Mouse (Mus musculus): ENCODE measurements around the gene Usp28.
A peak's percentile ranks its signal among the peaks of the same experiment; 100 is the strongest.

The Usp28 gene

DNA sequence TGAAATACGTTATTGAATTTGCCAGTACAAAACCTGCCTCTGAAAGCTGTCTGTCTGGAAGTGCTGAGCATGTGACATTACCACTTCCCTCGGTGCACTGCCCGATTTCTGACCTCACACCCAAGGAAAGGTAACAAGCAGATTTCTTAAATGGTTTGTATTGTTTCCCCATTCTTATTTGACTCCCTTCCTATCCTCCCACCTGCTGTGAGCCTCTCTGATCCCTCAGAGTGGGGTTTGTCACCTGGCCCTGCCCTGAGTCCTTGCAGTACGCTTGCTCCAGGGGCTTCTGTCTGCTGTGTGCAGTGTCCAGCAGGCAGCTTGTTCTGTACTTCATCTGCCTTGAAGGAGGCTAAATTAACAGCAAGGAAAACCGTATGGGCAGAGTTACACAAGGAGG, 38.8 kb downstream of the Usp28 start:
- DNase-seq (ENCODE audit: low spot score) = no peak

DNA sequence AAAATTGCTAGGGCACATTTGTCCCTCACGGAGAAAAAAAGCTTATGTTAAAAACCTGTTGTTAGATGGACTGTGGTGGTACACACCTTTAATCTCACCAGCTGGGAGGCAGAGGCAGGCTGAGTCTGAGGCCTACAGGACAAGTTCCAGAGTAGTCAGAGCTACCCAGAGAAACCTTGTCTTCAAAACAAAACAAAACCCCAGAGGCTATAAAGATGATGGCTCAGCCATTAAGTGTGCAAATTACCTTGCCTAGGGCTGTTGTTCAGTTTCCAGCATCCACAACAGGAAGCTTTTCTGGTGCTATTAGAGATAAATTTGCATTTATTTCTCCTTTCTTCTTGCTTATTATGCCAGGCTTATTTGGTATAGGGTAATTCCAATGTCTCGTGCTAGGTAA, 39.4 kb downstream of the Usp28 start:
- no peak for DNase-seq (ENCODE audit: low spot score)

DNA sequence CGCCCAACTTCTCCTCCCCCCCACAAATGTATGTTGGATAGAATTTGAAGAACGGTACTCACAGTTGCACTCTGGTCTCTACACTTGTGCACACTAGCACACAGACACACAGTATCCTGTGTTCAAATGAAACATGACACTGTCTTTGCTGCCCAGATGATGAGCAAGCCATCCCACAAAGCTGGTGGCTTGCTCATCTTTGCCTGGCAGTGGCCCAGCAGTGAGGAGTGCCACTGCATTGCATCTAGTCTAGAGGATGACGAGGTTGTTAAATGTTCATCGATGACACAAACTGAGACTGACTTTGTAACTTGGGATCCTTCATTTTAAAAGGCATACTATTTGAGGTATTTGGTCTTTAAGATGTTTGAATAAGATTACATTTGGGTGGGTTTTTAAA, 49.6 kb downstream of the Usp28 start:
- DNase-seq (ENCODE audit: low spot score) = no peak

DNA sequence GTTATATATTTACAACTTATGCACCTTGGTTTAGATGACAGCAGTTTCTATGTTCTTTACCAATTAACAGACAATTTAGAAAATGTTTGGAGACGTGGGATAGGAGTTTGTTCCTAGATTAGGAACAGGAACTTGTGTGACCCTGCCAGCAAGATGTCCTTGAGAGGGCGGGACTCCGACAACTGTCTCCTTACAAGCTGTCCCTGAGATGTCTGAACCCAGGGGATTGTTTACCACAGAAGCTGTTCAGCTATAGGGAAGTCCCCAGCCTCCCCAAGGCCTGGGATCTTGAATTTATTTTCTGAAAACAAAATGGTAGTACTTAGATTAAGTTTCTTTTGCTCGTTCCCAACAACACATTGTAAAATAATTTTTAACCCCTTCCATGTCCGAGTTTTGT, 65.7 kb downstream of the Usp28 start:
- DNase-seq (ENCODE audit: low spot score) = no peak

DNA sequence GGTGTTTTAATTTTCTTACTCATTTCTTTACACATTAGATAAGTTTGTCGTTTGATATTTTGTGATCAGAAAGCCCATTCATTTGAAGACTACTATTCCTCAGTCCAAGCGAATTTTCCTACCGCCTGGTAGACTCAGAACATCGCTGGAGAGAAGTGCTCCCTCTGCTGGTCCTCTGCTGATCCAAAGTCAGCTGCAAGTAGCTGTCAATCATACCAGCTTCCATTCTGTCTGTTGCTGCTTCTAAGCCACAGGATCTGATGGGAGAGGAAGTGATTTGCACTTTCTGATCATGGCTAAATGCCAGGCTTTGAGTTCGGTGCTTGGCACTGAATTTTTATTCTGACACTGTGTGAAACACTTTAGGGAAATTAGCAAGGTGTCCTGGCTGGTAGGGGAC, 66.2 kb downstream of the Usp28 start:
- peak; percentile 48 for DNase-seq (ENCODE audit: low spot score)

DNA sequence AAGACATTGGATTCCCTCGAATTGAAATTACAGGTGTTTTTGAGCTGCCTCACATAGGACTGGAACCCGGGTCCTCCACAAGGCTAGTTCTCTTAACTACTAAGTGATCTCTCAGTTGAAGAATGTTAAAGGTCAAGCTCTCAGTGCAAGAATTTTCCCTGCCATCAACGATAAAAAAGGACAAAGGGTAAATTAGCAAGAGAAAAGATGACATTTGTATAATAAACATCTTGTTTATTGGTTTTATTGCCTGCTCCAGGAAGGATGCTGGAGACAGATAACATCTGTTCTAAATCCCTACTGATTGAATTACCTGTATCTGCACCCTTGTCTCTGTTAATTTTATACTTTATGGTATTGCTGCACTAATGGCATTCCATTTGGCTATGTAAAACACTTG, 68.9 kb downstream of the Usp28 start:
- DNase-seq (ENCODE audit: low spot score) = no peak

DNA sequence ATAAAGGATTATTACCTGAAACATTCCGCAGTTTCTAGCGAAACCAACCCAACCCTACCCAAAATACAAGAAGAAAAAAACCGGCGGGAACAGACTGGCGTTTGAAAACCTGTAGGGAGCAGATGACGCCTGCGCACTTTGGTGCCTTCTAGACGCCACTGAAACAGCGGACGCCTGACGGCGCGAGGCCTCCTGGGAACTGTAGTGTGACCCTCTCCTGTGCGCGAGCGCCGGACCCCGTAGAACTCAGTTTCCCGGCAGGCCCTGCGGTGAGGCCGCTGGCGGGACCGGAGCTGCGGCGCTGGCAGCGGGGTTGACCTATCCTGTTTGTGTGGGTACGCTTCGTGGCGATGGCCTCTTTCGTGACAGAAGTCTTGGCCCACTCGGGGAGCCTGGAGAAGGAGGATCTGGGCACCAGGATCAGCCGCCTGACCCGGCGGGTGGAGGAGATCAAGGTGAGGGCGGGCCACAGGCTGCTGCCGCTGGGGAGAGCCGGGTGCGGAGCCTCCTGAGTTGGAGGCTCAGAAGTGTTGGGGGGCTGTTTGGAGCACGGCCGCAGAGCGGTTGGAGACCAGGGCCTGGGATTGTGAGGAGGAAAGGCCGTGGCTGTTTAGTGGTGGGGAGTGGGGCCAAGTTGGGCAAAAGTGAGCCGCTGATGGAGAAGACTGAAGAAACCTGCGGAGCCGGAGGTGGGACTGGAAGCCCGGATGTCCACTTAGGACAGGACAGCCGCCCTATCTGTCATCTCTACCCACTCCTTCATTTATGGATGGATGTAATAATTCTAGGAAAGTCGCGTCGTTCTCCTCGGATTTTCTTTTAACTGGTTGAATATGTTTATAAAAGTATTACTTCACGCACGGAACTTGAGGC, 70.4 kb downstream of the Usp28 start, which contains the start of gene Zw10:
Zw10 (plus strand) TSS at position 281 of the 873 bp plus-strand sequence.
- DNase-seq (ENCODE audit: low spot score) = peak; percentile 71

DNA sequence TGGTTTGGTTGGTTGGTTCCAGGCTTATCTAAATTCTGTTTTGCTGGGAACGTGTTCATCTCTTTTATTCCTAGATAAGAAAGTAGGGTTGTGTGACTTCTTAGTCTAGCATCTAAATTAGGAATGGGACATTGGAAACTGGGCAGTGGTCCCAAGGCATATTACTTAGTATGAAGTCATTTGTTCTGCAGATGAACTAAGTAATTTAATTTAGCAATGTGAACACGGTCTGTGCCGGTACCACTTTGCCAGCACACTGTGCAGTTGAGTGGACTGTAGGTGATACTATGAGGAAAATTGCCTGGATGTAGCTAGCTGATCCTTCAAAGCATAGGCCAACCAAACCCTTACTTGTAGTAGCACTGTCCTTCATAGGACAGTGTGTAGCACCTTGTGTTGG, 91.7 kb downstream of the Usp28 start:
- DNase-seq (ENCODE audit: low spot score) = no peak

DNA sequence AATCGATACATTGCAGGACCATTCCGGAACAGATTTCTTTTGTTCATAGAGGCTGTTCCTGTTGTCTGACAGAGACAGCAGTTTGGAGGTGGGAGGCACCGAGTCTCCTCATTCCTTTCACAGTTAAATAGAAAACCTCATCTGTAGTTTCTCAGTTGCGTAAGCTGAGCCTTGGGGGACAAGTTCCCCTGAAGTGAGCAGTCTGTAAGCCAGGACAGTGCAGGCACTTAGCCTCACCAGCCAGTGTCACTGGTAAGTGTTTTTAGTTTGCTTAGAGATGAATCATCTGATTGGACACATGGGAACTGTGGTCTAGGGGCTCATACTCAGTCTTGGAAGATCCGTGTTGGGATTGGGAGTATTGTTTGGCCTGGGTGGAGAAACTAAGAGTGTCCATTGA, 95.9 kb downstream of the Usp28 start, which contains the start of gene Tmprss5:
Tmprss5 (plus strand) TSS at position 154 of the 400 bp plus-strand sequence.
- DNase-seq (ENCODE audit: low spot score) = no peak

DNA sequence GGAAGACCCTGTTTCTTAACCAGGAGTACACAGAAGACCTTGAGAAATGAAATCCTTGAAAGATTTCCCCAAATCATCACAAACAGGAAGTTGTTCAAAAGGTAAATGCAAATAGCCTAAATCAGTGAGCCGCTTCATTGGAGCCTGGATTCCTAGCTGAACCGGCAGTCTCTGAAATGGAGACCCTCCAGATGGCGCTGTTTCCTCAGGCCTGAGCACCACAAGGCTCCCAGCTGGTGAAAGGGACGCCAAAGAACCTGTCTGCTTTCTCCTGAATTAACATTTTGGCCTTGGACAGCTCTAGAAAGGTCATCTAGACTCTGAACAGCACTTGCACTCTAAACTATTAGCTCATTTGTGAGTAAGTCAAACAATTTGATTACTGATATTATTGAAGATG, 96.4 kb downstream of the Usp28 start:
- DNase-seq (ENCODE audit: low spot score) = peak; percentile 37

DNA sequence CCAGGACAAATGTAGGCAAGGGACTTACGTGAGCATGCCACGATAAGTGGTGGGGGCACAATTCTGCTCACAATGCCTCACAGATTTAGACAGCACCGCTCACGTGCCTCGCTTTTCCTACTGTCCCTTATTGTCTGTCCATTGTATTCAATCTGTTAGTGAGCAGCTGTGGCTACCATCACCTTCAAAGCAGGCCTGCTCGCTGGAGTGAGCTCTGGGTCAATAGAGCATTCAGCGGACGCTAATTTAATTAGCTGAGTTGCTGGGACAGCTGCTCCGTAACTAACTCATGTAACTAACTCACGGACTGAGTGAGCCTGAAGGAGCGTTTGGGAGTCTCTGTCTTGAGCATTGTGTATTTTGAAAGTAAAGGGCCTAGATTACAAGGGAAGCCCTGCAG, 102.1 kb downstream of the Usp28 start:
- no peak for DNase-seq (ENCODE audit: low spot score)
